In genomic region chr16:91909569-91910335, GRCm38 (mm10) we compare ENCODE assay signal across 24 mouse cellular contexts.
"Had no signal": no experiment of that assay in that cellular context is flagged by ENCODE, and none has a peak within 500 bp of the region (broad histone marks: within the 10 kb centered on the region; RNA-seq: fewer than 3 reads in every experiment).

No protein-coding gene starts in this region.

- DNase-seq: cerebellum, adult 2 months; cerebellum, adult 8-10 months; cerebellum, adult 9-10 months; cerebellum, adult 9-11 months; cerebellum, postnatal 36 days; embryo, embryonic 11 days; gastrocnemius, adult 2 months; gastrocnemius, postnatal 10 days; gastrocnemius, postnatal 14 days; gastrocnemius, postnatal 25 days; gastrocnemius, postnatal 36 days; heart, adult 11 months; heart, adult 18-20 months; heart, adult 2 months had no signal

- H3K9me3 ChIP-seq: embryonic facial prominence, embryonic 10.5 days; embryonic facial prominence, embryonic 12.5 days; embryonic facial prominence, embryonic 13.5 days; embryonic facial prominence, embryonic 15.5 days; forebrain, embryonic 12.5 days; heart, embryonic 10.5 days; heart, embryonic 12.5 days; heart, embryonic 13.5 days had no signal

- H3K27ac ChIP-seq: embryonic facial prominence, embryonic 10.5 days; embryonic facial prominence, embryonic 12.5 days; embryonic facial prominence, embryonic 13.5 days; embryonic facial prominence, embryonic 15.5 days; forebrain, embryonic 12.5 days; gastrocnemius, adult 2 months; heart, adult 2 months; heart, embryonic 10.5 days; heart, embryonic 13.5 days had no signal

- H3K27me3 ChIP-seq: embryonic facial prominence, embryonic 12.5 days; embryonic facial prominence, embryonic 13.5 days; embryonic facial prominence, embryonic 15.5 days; forebrain, embryonic 12.5 days; heart, embryonic 12.5 days had no signal

- H3K4me1 ChIP-seq: embryonic facial prominence, embryonic 10.5 days; embryonic facial prominence, embryonic 12.5 days; forebrain, embryonic 12.5 days; heart, embryonic 12.5 days had no signal

- H3K4me3 ChIP-seq: embryonic facial prominence, embryonic 10.5 days; embryonic facial prominence, embryonic 12.5 days; embryonic facial prominence, embryonic 13.5 days; embryonic facial prominence, embryonic 15.5 days; erythroblast, embryonic 14.5 days; forebrain, embryonic 12.5 days; gastrocnemius, adult 2 months; heart, adult 2 months; heart, embryonic 10.5 days; heart, embryonic 12.5 days; heart, embryonic 13.5 days had no signal

- H3K36me3 ChIP-seq: embryonic facial prominence, embryonic 10.5 days; embryonic facial prominence, embryonic 12.5 days; embryonic facial prominence, embryonic 13.5 days; embryonic facial prominence, embryonic 15.5 days; heart, embryonic 10.5 days; heart, embryonic 12.5 days; heart, embryonic 13.5 days had no signal

- H3K9ac ChIP-seq: embryonic facial prominence, embryonic 12.5 days; embryonic facial prominence, embryonic 13.5 days; embryonic facial prominence, embryonic 15.5 days; forebrain, embryonic 12.5 days; heart, embryonic 12.5 days; heart, embryonic 13.5 days had no signal

- H3K4me2 ChIP-seq: embryonic facial prominence, embryonic 12.5 days; embryonic facial prominence, embryonic 13.5 days; embryonic facial prominence, embryonic 15.5 days; forebrain, embryonic 12.5 days; heart, embryonic 11.5 days; heart, embryonic 12.5 days; heart, embryonic 13.5 days had no signal
